Mouse (Mus musculus) ES-E14 (cell line): ENCODE results near the gene Dnm2. TPM values are rescaled to one million over a fixed set of nuclear protein-coding genes. Genes with fewer than 3 reads are reported as not detected.

Source experiments
- DNase-seq: peaks from one replicate; pipeline ENCODE4 v3.0.0-alpha.2; 2013; ENCODE audit warnings: low read depth, low spot score
- H3K27ac ChIP-seq: 2 replicates; pipeline ENCODE4 v1.5.1; 2012; ENCODE audit warnings: low read depth, mild to moderate bottlenecking, low read length, moderate library complexity, mixed read lengths; ENCODE audit not compliant: poor library complexity, insufficient read depth, severe bottlenecking
- H3K36me3 ChIP-seq: 2 replicates; pipeline ENCODE4 v1.6.1; 2012; ENCODE audit warnings: mild to moderate bottlenecking, low read length, moderate library complexity, mixed read lengths; ENCODE audit not compliant: control insufficient read depth, poor library complexity, insufficient read depth, severe bottlenecking
- H3K4me1 ChIP-seq, 2 experiments: fragments of 150-350 bp in 1 of 2; sonication (generic) in 1 of 2; 2 replicates each; pipeline ENCODE4 v1.6.1; 2012; ENCODE audit warnings: low read length in 2 of 2, mild to moderate bottlenecking in 1 of 2, mixed read lengths in 1 of 2; ENCODE audit not compliant: control insufficient read depth in 2 of 2, insufficient read depth in 2 of 2, poor library complexity in 1 of 2
- H3K4me3 ChIP-seq, 2 experiments: fragments of 150-350 bp in 1 of 2; sonication (generic) in 1 of 2; 2 replicates each; pipeline ENCODE4 v1.5.1; 2012; ENCODE audit warnings: low read length in 2 of 2, low read depth in 1 of 2, mild to moderate bottlenecking in 1 of 2, mixed read lengths in 1 of 2; ENCODE audit not compliant: insufficient read depth in 1 of 2, poor library complexity in 1 of 2, severe bottlenecking in 1 of 2
- H3K9ac ChIP-seq: 2 replicates; pipeline ENCODE4 v1.6.1; 2012; ENCODE audit warnings: low read depth, mild to moderate bottlenecking, low read length, mixed read lengths; ENCODE audit not compliant: poor library complexity, insufficient read depth, severe bottlenecking
- H3K9me3 ChIP-seq: fragments of 150-350 bp; sonication (generic); 2 replicates; pipeline ENCODE4 v1.6.1; 2012; ENCODE audit warnings: low read depth, mild to moderate bottlenecking, low read length; ENCODE audit not compliant: control insufficient read depth, insufficient read depth
- CHD2 ChIP-seq: IDR thresholded peaks from 2 replicates; pipeline ENCODE4 v1.6.1; 2014; ENCODE audit warnings: mild to moderate bottlenecking, low read depth, low read length, inconsistent platforms
- HCFC1 ChIP-seq: IDR thresholded peaks from 2 replicates; pipeline ENCODE4 v1.6.1; 2012; ENCODE audit warnings: low read length, inconsistent platforms, borderline replicate concordance; ENCODE audit not compliant: insufficient read depth
- MAFK ChIP-seq: IDR thresholded peaks from 2 replicates; pipeline ENCODE4 v1.6.1; 2014; ENCODE audit warnings: mild to moderate bottlenecking, low read depth, low read length, inconsistent platforms; ENCODE audit not compliant: insufficient read depth
- ZC3H11A ChIP-seq: IDR thresholded peaks from 2 replicates; pipeline ENCODE4 v1.6.1; 2012; ENCODE audit warnings: low read depth, mild to moderate bottlenecking, inconsistent platforms, low read length, borderline replicate concordance
- ZNF384 ChIP-seq: IDR thresholded peaks from 2 replicates; pipeline ENCODE4 v1.6.1; 2012; ENCODE audit warnings: low read depth, low read length, inconsistent platforms
- in situ Hi-C, 2 experiments: fragments of 600-800 bp; cut with MboI; formaldehyde crosslinking; loops; one replicate each; pipeline ENCODE4 v1.15.1; 2025; ENCODE audit warnings: low sequenced_read_pairs in 2 of 2, inconsistent platforms in 1 of 2; ENCODE audit not compliant: unreplicated experiment in 2 of 2
- total RNA-seq: library from RNA; depleted of rRNA; stranded (reverse); fragments of 300-350 nt; gene quantifications from 2 replicates; pipeline ENCODE4 v1.2.3, GENCODE M21; 2012

The Dnm2 gene
- total RNA-seq, 1 experiment: 69.6 TPM

- peak within 1 kb of the TSS; percentile 29; the same call in 1 of the 2 replicates for H3K9ac ChIP-seq
- TF ChIP-seq MAFK: no peak
- TF ChIP-seq ZNF384: no peak
- in situ Hi-C loops: no loop called here
These were observed 101.4 kb downstream of the Dnm2 start, which contains the start of gene AB124611 for GRCm38 (mm10) chr9:21525937-21526633. AB124611 (plus strand) TSS chr9:21526176.

GRCm38 (mm10) chr9:21526634-21526944, 101.9 kb downstream of the Dnm2 start:
- DNase-seq: no peak
- no peaks in the 10 kb centered on the region for H3K36me3 ChIP-seq
- H3K4me3 ChIP-seq: no peak overlapping the region
- peaks cover 0 to 4% of the 10 kb centered on the region in 2 experiments; a peak in 1 of 4 replicates for H3K4me1 ChIP-seq
- no peak for TF ChIP-seq ZC3H11A
- H3K9me3 ChIP-seq: no peaks in the 10 kb centered on the region
- H3K9ac ChIP-seq: no peak overlapping the region; the same call in 1 of the 2 replicates
- in situ Hi-C loops: no loop called here
- H3K27ac ChIP-seq: no peak overlapping the region

More at GRCm38 (mm10) chr9:21525937-21526633, 101.4 kb downstream of the Dnm2 start, which contains the start of gene AB124611:
- no peak for DNase-seq
- no peaks in the 10 kb centered on the region for H3K9me3 ChIP-seq
- no peak within 1 kb of the TSS for H3K27ac ChIP-seq
- peaks cover 0 to 4% of the 10 kb centered on the region in 2 experiments; a peak in 1 of 4 replicates for H3K4me1 ChIP-seq
- H3K4me3 ChIP-seq: no peak within 1 kb of the TSS
- no peaks in the 10 kb centered on the region for H3K36me3 ChIP-seq

DNA sequence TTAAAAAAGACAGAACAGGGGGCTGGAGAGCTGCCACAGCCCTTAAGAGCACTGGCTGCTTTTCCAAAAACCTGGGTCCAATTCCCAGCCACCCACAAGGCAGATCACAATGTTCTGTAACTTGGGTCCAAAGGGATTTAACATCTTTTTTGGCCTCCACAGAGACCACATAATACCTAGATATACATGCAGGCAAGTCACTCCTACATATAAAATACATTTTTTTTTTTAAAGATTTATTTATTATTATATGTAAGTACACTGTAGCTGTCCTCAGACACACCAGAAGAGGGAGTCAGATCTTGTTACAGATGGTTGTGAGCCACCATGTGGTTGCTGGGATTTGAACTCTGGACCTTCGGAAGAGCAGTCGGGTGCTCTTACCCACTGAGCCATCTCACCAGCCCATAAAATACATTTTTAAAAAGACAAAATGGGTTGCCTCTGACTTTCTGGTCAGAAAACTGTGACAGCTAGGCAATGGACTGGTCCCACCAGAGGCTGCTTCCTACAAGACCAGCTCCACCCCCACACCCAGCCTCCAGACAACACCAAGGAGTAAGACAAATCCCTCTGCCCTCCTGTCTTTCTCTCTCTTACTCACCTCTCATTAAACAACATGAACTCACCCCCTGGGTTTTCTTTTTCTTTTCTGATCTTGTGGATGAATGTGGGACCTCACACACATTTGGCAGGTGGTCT, 102.5 kb downstream of the Dnm2 start:
- TF ChIP-seq HCFC1 (no peak), MAFK (no peak), CHD2 (no peak), ZC3H11A (no peak), ZNF384 (no peak)
- in situ Hi-C loops: no loop called here
- H3K36me3 ChIP-seq: no peaks in the 10 kb centered on the region

GRCm38 (mm10) chr9:21527917-21528324, 103.2 kb downstream of the Dnm2 start:
- in situ Hi-C loops: no loop called here
- Histone ChIP-seq H3K27ac (no peak overlapping the region), H3K4me3 (no peak overlapping the region), H3K9me3 (no peaks in the 10 kb centered on the region), H3K9ac (no peak overlapping the region), H3K36me3 (no peaks in the 10 kb centered on the region), H3K4me1 (peaks cover 0 to 4% of the 10 kb centered on the region in 2 experiments; a peak in 1 of 4 replicates)
- no peak for DNase-seq
- TF ChIP-seq ZNF384 (no peak), MAFK (no peak)

More for the DNA sequence above, 102.5 kb downstream of the Dnm2 start:
- Histone ChIP-seq H3K9me3 (no peaks in the 10 kb centered on the region), H3K4me3 (no peak overlapping the region), H3K4me1 (peaks cover 0 to 4% of the 10 kb centered on the region in 2 experiments; a peak in 1 of 4 replicates), H3K9ac (no peak overlapping the region), H3K27ac (no peak overlapping the region)
- no peak for DNase-seq

GRCm38 (mm10) chr9:21536501-21536900, 111.8 kb downstream of the Dnm2 start:
- no peak overlapping the region for H3K4me3 ChIP-seq
- in situ Hi-C loops: no loop called here
- H3K9ac ChIP-seq: no peak overlapping the region
- no peak overlapping the region for H3K27ac ChIP-seq
- TF ChIP-seq MAFK (no peak), ZC3H11A (no peak), CHD2 (no peak), ZNF384 (no peak), HCFC1 (no peak)
- H3K36me3 ChIP-seq: no peaks in the 10 kb centered on the region
- H3K9me3 ChIP-seq: no peaks in the 10 kb centered on the region
- DNase-seq: no peak
- H3K4me1 ChIP-seq: peaks cover 0 to 6% of the 10 kb centered on the region in 2 experiments; a peak in 1 of 4 replicates
